Mouse (Mus musculus): ENCODE measurements around the gene Arf1. TPM values are rescaled to one million over a fixed set of nuclear protein-coding genes. Genes with fewer than 3 reads are reported as not detected.
"Not testable (repeated sequence)": the region's sequence is repeated elsewhere in the genome, so short reads cannot be mapped to it uniquely, and the experiment has no call there.

Arf1 gene
- polyA plus RNA-seq, 1 experiment from 2014 or later, result 687 TPM

DNA sequence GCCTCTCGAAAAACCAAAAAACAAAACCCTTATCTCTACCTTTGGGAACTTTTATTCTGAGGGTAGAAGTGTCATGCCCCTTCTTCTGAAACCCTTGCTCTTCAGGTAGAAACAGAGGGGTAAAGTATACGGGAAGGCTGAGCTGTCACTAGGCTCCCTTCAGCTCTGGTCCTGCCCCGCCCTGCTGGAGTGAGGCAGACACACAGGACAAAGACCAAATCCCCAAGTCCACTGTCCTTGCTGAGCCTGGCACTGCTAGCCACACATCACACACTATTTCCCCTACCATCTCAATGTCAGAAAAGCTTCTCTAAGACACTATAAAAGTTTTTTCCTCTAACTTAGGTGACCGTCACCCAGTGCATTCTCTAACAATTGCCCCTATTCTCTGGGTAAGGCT is 5.8 kb downstream of the Arf1 start:
- H3K27ac ChIP-seq, result no peak overlapping the region
- no peaks in the 10 kb centered on the region for H3K27me3 ChIP-seq (ENCODE audit: insufficient read depth, poor library complexity, severe bottlenecking)
- WGBS, result 95% methylated on average over 4 of the region's 4 CpGs
- H3K36me3 ChIP-seq, result peaks cover 64% of the 10 kb centered on the region
- no peak for DNase-seq (ENCODE audit: low spot score)
- H3K4me3 ChIP-seq, result no peak overlapping the region
- H3K4me1 ChIP-seq (replicated peaks), result peaks cover 39% of the 10 kb centered on the region
- H3K9me3 ChIP-seq, result no peaks in the 10 kb centered on the region

DNA sequence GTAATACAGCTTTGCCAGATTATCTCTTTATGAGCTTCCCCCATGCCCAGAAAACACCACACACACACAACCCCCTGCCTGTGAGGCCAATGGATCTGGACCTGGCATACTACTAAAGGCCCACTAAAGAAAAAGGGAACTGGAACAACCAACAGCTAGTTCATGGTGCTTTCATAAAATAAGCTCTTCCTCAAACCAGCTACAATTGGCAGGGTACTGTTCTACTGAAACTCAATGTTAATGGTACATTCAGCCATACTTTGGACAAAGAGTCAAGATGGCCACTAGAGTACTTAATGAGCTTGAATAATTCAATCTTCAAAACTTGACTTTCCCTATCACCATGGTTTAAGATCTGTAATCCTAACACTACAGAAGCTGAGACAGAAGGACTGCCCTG is 6.5 kb downstream of the Arf1 start:
- Histone ChIP-seq H3K9me3 (no peaks in the 10 kb centered on the region), H3K36me3 (peaks cover 71% of the 10 kb centered on the region), H3K4me3 (no peak overlapping the region), H3K27ac (no peak overlapping the region), H3K4me1 (replicated peaks) (peaks cover 32% of the 10 kb centered on the region), H3K27me3 (ENCODE audit: insufficient read depth, poor library complexity, severe bottlenecking) (no peaks in the 10 kb centered on the region)
- DNase-seq (ENCODE audit: low spot score), result no peak

DNA sequence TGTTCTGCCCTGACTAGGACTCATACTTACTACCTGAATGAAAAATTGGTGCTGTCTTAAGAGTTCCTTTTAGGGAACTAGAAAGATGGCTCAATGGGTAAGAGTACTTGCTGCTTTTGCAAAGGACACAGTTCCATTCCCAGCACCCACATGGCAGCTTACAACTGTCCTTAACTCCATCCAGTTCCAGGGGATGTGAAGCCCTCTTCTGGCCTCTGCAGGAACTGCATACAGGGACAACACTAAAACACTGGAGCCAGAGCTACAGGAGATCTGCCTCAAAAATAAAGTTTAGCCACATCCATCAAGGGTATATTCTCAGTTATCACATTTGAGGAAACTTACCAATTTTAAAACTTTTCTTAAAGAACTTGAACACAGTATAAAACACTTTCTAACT is 9.0 kb downstream of the Arf1 start:
- Histone ChIP-seq H3K9me3 (no peaks in the 10 kb centered on the region), H3K27ac (no peak overlapping the region), H3K36me3 (peaks cover 89% of the 10 kb centered on the region), H3K4me3 (no peak overlapping the region), H3K4me1 (replicated peaks) (peaks cover 14% of the 10 kb centered on the region; the same call in 1 of the 2 replicates), H3K27me3 (ENCODE audit: insufficient read depth, poor library complexity, severe bottlenecking) (no peaks in the 10 kb centered on the region)
- peak; percentile 38 for DNase-seq (ENCODE audit: low spot score)

DNA sequence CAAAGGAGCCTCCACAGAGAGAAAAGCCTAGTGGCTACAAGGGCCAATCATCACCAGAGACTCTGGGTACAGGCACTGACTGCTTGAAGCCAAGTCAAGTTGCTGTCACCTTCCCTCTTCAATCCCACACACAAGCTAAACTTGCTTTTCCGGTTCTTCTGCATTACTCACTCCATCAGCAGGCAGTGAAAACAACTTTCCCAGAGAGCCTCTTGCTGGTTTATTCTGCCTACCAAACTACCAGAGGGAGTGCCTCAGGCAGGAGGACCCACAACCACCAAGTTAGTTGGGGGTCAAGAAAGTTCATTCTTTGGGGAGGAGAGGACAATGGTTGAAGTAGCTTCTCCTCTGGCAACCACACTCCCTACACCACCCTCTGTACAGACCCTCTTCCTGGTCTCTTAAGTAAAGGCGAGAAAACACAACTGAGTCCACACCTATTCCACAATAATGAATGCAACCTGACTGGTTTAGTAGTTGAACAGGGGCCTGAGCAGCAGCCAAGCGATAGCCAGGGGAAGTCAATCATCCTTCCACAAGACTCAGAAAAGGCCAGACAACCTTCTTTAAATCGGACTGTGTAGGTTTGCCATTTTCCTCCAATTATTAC is 9.6 kb downstream of the Arf1 start:
- Histone ChIP-seq H3K4me3 (no peak overlapping the region), H3K9me3 (no peaks in the 10 kb centered on the region), H3K36me3 (peaks cover 87% of the 10 kb centered on the region), H3K27ac (no peak overlapping the region), H3K27me3 (ENCODE audit: insufficient read depth, poor library complexity, severe bottlenecking) (no peaks in the 10 kb centered on the region), H3K4me1 (replicated peaks) (peaks cover 14% of the 10 kb centered on the region; the same call in 1 of the 2 replicates)
- WGBS, result 83% methylated on average over 4 of the region's 4 CpGs
- DNase-seq (ENCODE audit: low spot score), result no peak

DNA sequence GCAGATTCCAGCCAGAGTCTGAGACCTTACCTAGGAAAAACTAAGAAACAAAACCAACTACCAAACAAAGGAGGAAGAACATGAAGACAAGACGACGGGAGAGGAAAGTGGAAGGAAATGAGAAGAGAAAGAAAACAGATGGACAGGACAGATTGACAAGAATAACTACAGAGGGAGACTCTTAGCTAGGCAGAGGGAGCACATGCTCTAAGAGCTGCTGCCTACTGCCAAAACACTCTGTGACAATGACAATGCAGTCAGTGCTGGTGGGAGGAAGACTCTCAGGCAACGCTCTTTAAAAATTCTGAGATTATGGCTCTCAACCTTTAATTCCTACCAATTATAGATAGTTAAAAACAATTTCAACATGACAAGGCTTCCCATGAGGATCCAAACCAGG is 11.1 kb downstream of the Arf1 start:
- Histone ChIP-seq H3K9me3 (no peaks in the 10 kb centered on the region), H3K27ac (no peak overlapping the region), H3K4me1 (replicated peaks) (peaks cover 14% of the 10 kb centered on the region; the same call in 1 of the 2 replicates), H3K36me3 (peaks cover 93% of the 10 kb centered on the region), H3K4me3 (no peak overlapping the region), H3K27me3 (ENCODE audit: insufficient read depth, poor library complexity, severe bottlenecking) (no peaks in the 10 kb centered on the region)
- 86% methylated on average over 3 of the region's 3 CpGs for WGBS
- no peak for DNase-seq (ENCODE audit: low spot score)

DNA sequence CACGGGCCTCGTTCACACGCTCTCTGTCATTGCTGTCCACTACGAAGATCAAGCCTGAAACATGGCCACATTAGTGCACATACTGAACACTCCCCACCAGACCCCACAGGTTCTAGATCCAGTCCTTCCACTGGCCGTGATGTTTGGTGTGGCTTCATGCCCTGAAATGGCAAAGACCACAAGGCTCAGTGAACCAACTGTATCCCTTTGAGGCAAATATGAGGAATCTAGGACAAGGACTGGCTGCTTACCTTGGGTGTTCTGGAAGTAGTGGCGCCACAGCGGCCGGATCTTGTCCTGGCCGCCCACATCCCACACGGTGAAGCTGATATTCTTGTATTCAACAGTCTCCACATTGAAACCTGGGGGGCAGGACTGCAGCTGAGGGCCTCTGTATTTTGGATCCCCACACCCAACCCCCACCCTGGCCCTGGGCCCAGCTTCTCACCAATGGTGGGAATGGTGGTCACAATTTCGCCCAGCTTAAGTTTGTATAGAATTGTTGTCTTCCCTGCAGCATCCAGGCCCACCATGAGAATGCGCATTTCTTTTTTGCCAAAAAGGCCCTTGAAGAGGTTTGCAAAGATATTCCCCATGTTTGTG is 15.1 kb downstream of the Arf1 start:
- Histone ChIP-seq H3K4me1 (replicated peaks) (peaks cover 27% of the 10 kb centered on the region), H3K9me3 (no peaks in the 10 kb centered on the region), H3K27ac (no peak overlapping the region), H3K27me3 (ENCODE audit: insufficient read depth, poor library complexity, severe bottlenecking) (no peaks in the 10 kb centered on the region), H3K4me3 (no peak overlapping the region), H3K36me3 (peaks cover 87% of the 10 kb centered on the region)
- DNase-seq (ENCODE audit: low spot score), result no peak
- WGBS, result 95% methylated on average over 12 of the region's 12 CpGs

DNA sequence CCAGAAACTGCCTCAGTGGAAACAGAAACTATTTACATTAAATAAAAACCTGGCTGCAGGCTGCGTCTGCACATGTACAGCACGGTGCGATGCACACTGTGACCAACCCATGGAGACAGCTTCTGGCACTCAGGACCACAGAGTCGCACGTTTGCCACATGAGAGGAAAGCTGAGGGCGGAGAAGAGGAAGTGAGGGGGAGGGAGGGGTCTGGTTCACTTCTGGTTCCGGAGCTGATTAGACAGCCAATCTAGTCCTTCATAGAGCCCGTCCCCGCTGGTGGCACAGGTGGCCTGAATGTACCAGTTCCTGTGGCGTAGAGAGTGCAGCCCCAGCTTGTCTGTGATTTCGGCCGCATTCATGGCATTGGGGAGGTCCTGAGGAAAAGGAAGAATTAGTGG is 15.8 kb downstream of the Arf1 start:
- not testable (repeated sequence) for H3K4me3 ChIP-seq
- H3K36me3 ChIP-seq, result peaks cover 80% of the 10 kb centered on the region

DNA sequence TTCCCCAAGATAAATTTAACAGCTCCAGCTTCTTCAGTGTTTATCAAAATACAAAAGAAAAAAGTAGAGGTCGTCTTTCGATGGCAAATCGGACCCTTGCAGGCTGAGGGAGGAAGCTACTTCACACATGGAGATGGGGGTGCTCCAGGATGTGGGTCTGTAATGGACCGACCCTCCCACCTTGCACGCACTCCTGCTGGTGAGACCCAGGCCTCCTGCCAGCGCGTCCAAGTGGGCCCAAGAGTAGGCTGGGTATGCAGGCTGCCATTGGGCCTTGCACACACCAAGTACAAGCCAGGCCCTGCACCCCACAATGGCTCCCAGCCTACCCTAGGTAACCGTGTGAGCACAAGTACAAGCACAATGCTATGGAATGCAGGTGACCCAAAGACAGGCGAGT is 16.5 kb downstream of the Arf1 start:
- H3K27me3 ChIP-seq (ENCODE audit: insufficient read depth, poor library complexity, severe bottlenecking); H3K9me3 ChIP-seq; DNase-seq (ENCODE audit: low spot score); H3K4me3 ChIP-seq; H3K27ac ChIP-seq: not testable (repeated sequence)
- peaks cover 77% of the 10 kb centered on the region for H3K36me3 ChIP-seq
- WGBS, result 89% methylated on average over 9 of the region's 9 CpGs
- peaks cover 29% of the 10 kb centered on the region for H3K4me1 ChIP-seq (replicated peaks)

More for the DNA sequence above, 15.8 kb downstream of the Arf1 start:
- not testable (repeated sequence) for DNase-seq (ENCODE audit: low spot score); H3K27ac ChIP-seq; H3K9me3 ChIP-seq; H3K27me3 ChIP-seq (ENCODE audit: insufficient read depth, poor library complexity, severe bottlenecking)
- peaks cover 29% of the 10 kb centered on the region for H3K4me1 ChIP-seq (replicated peaks)
- 90% methylated on average over 12 of the region's 12 CpGs for WGBS

DNA sequence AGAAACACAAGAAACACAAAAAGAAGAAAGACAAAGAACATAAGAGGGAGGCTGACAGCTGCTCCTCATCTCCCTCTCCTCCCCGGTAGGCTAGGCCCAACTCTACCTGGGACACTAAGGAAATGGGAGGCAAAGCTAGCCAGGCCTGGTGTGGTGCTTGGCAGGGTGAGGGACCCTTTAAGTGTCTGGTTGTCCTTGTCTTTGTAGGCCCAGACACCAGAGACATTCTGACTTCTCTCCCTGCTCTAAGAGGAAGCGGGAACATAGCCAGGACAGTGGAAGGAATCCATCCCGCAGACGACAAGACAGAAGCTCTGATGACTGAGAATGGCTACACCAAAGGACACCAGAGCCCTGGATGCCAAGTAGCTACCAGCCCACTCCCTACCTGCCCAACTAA is 18.1 kb downstream of the Arf1 start:
- Histone ChIP-seq H3K36me3 (peaks cover 79% of the 10 kb centered on the region), H3K4me3 (no peak overlapping the region), H3K27ac (no peak overlapping the region), H3K27me3 (ENCODE audit: insufficient read depth, poor library complexity, severe bottlenecking) (no peaks in the 10 kb centered on the region), H3K9me3 (no peaks in the 10 kb centered on the region), H3K4me1 (replicated peaks) (peaks cover 29% of the 10 kb centered on the region)
- WGBS, result 92% methylated on average over 4 of the region's 4 CpGs
- DNase-seq (ENCODE audit: low spot score), result no peak

DNA sequence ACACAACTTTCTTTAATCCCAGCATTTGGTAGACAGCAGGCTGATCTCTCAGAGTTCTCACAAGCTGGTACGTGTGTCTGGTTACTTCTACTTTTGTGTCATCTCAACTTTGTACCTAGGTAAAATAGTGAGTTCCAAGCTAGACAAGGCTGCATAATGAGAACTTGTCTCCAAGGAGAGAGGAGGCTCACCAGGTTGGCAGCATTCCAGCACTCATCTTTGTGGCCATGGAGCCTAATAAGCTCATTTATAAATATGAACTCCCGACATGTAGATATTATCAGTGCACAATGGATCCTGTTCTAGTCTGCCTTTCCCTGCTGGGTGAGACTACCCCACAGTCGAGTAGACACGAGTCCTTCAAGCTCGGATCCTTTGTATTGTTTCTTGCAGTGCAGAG is 18.5 kb downstream of the Arf1 start:
- no peak for DNase-seq (ENCODE audit: low spot score)
- peak overlapping the region; percentile 95 for H3K4me3 ChIP-seq
- H3K36me3 ChIP-seq, result peaks cover 79% of the 10 kb centered on the region
- no peaks in the 10 kb centered on the region for H3K9me3 ChIP-seq
- peaks cover 29% of the 10 kb centered on the region for H3K4me1 ChIP-seq (replicated peaks)
- H3K27me3 ChIP-seq (ENCODE audit: insufficient read depth, poor library complexity, severe bottlenecking), result no peaks in the 10 kb centered on the region
- WGBS, result 81% methylated on average over 5 of the region's 5 CpGs
- no peak overlapping the region; the same call in 1 of the 2 replicates for H3K27ac ChIP-seq

DNA sequence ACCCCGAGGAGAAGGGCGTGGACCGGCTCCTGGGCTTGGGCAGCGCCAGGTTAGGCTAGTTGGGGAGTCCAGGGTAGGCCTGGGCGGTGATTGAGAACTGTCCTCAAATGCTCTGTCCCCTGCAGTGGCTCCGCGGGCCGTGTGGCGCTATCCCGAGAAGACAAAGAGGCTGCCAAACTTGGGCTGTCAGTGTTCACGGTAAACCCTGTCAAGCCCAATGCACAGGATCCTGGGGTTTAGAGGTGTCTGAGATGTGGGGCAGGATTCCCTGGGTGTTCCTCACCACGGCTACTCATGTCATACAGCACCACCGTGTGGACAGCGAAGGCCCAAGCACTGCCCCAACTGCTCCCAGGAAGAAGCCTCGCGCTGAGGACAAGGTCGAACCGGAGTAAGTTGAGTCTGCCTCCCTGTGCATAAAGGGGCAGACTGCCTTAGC is 19.0 kb downstream of the Arf1 start:
- peaks cover 79% of the 10 kb centered on the region for H3K36me3 ChIP-seq

DNA sequence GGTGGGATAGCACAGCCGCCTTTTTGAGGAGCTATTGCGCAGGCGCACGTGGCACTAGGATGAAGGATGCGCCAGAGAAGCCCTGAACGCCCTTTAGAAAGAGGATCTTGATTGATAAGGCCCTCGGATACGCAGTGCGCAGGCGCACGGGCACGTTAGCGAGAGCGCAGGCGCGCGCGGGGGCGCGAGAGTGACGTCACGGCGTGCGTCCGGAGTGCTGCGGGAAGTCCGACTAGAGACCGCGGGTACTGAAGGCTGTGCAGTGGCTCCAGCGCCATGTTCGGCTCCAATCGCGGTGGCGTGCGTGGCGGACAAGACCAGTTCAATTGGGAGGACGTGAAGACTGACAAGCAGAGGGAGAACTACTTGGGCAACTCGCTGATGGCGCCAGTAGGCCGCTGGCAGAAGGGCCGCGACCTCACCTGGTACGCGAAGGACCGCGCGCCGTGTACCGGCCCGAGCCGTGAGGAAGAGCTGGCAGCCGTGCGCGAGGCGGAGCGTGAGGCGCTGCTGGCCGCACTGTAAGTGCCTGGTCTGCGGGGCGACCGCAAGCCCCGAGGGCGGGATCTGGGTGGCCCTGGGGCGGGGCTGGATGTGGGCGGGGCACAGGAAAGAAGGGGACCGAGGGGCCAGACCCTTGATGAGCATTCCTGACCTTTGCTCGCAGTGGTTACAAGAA is 19.8 kb downstream of the Arf1 start, which contains the start of gene 2310033P09Rik:
TSS of gene 2310033P09Rik (plus strand) at position 169 of the 679 bp plus-strand sequence.
- Histone ChIP-seq H3K36me3 (peaks cover 76% of the 10 kb centered on the region), H3K27ac (peak within 1 kb of the TSS; percentile 94), H3K9me3 (no peaks in the 10 kb centered on the region), H3K4me3 (peak within 1 kb of the TSS; percentile 95), H3K4me1 (replicated peaks) (peaks cover 29% of the 10 kb centered on the region), H3K27me3 (ENCODE audit: insufficient read depth, poor library complexity, severe bottlenecking) (no peaks in the 10 kb centered on the region)
- under 1% methylated on average over 67 of the region's 67 CpGs for WGBS
- peak; percentile 96 for DNase-seq (ENCODE audit: low spot score)

More for the DNA sequence above, 19.0 kb downstream of the Arf1 start:
- WGBS, result 12% methylated on average over 18 of the region's 18 CpGs
- Histone ChIP-seq H3K4me3 (peak overlapping the region; percentile 95), H3K27ac (peak overlapping the region; percentile 94), H3K4me1 (replicated peaks) (peaks cover 29% of the 10 kb centered on the region), H3K9me3 (no peaks in the 10 kb centered on the region), H3K27me3 (ENCODE audit: insufficient read depth, poor library complexity, severe bottlenecking) (no peaks in the 10 kb centered on the region)
- peak; percentile 73 for DNase-seq (ENCODE audit: low spot score)

Data from hindbrain, embryonic 10.5 days (tissue).